Mouse (Mus musculus): ENCODE data around the gene Gabrg1.

Gene Gabrg1

GRCm38 (mm10) chr5:70842192-70843095, at the start of gene Gabrg1:
TSS of gene Gabrg1 (minus strand) at chr5:70842617.
- no peak for DNase-seq (ENCODE audit: low spot score)

GRCm38 (mm10) chr5:70884026-70884425, 41.6 kb upstream of the Gabrg1 start:
- no peak for DNase-seq (ENCODE audit: low spot score)

- DNase-seq (ENCODE audit: low spot score), result no peak
Measured at GRCm38 (mm10) chr5:70870081-70870480, 27.7 kb upstream of the Gabrg1 start.

- DNase-seq (ENCODE audit: low spot score), result no peak
Measured at GRCm38 (mm10) chr5:70843096-70843734, 798 bp upstream of the Gabrg1 start.

- DNase-seq (ENCODE audit: low spot score), result no peak
Measured at GRCm38 (mm10) chr5:70818681-70819080, 23.7 kb downstream of the Gabrg1 start.

GRCm38 (mm10) chr5:70736156-70736555, 106.3 kb downstream of the Gabrg1 start:
- DNase-seq (ENCODE audit: low spot score), result no peak

- DNase-seq (ENCODE audit: low spot score), result no peak
Measured at GRCm38 (mm10) chr5:70704361-70704760, 138.1 kb downstream of the Gabrg1 start.

Measured in urinary bladder, postnatal 14 days (tissue).